Mouse (Mus musculus): ENCODE results near the gene Tfam. TPM values are rescaled to one million over a fixed set of nuclear protein-coding genes. Genes with fewer than 3 reads are reported as not detected.

Tfam gene
- polyA plus RNA-seq, 1 experiment from 2014 or later, result 80.6 TPM

DNA sequence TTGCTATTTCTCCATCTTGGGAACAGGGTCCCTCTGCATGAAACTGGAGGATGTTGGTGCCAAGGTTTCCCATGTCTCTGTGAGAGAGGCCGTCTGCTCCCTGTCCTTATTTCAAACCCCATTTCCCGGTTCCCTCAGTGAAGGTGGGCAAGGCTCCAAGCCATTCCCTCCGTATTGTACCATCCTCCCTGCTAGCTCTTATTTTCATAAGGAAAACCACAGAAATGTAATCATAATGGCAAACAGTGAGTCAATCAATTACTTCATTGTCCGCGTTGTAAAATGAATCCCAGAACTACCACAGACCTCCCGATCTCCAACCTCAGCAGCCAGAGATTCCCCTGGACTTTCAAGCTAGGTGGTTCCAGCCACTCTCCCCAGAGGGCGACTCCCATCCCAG, 53.0 kb downstream of the Tfam start:
- Histone ChIP-seq H3K27me3 (ENCODE audit: control insufficient read depth, insufficient read depth, low read length) (no peaks in the 10 kb centered on the region), H3K4me2 (ENCODE audit: low read depth) (no peak overlapping the region), H3K36me3 (ENCODE audit: control insufficient read depth, insufficient read depth, low read length) (no peaks in the 10 kb centered on the region), H3K9me3 (ENCODE audit: control insufficient read depth, low read length) (no peaks in the 10 kb centered on the region), H3K9ac (ENCODE audit: low read length) (no peak overlapping the region), H3K4me1 (ENCODE audit: control insufficient read depth, insufficient read depth, low read length) (no peaks in the 10 kb centered on the region), H3K27ac (ENCODE audit: low read depth, low read length) (no peak overlapping the region), H3K4me3 (ENCODE audit: low read depth, low read length) (no peak overlapping the region)
- DNase-seq (ENCODE audit: low spot score) (no peak), ATAC-seq (ENCODE audit: insufficient read depth, low FRiP score, low TSS enrichment) (no peak)
- WGBS, result 87% methylated on average over 7 of the region's 7 CpGs

- no peak for DNase-seq (ENCODE audit: low spot score)
- Histone ChIP-seq H3K4me3 (ENCODE audit: low read depth, low read length) (no peak overlapping the region), H3K9ac (ENCODE audit: low read length) (no peak overlapping the region), H3K9me3 (ENCODE audit: control insufficient read depth, low read length) (no peaks in the 10 kb centered on the region), H3K36me3 (ENCODE audit: control insufficient read depth, insufficient read depth, low read length) (no peaks in the 10 kb centered on the region), H3K4me2 (ENCODE audit: low read depth) (no peak overlapping the region), H3K4me1 (ENCODE audit: control insufficient read depth, insufficient read depth, low read length) (no peaks in the 10 kb centered on the region), H3K27ac (ENCODE audit: low read depth, low read length) (no peak overlapping the region), H3K27me3 (ENCODE audit: control insufficient read depth, insufficient read depth, low read length) (no peaks in the 10 kb centered on the region)
- 69% methylated on average over 7 of the region's 7 CpGs for WGBS
- no peak for ATAC-seq (ENCODE audit: insufficient read depth, low FRiP score, low TSS enrichment)
Measured at GRCm38 (mm10) chr10:71183339-71184031, 54.6 kb downstream of the Tfam start.

DNA sequence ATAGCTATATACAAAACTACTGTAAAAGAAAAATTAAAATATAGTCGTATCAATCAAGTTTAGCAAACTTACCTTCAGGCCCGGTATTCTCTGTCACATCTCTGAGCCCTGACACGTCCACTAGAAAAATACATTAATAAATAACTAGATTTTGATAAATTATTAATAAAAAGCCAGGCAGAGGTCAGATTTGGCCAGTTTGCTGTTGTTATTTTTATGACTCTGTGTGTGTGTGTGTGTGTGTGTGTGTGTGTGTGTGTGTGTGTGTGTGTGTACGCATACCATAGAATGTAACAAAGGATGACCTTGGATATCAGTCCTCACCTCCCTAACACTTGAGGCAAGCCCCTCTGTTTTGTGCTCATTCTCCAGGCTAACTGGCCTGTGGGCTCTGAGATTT, 56.1 kb downstream of the Tfam start:
- Histone ChIP-seq H3K36me3 (ENCODE audit: control insufficient read depth, insufficient read depth, low read length) (no peaks in the 10 kb centered on the region), H3K4me1 (ENCODE audit: control insufficient read depth, insufficient read depth, low read length) (no peaks in the 10 kb centered on the region), H3K27ac (ENCODE audit: low read depth, low read length) (no peak overlapping the region), H3K9me3 (ENCODE audit: control insufficient read depth, low read length) (no peaks in the 10 kb centered on the region), H3K4me2 (ENCODE audit: low read depth) (no peak overlapping the region), H3K4me3 (ENCODE audit: low read depth, low read length) (no peak overlapping the region), H3K9ac (ENCODE audit: low read length) (no peak overlapping the region), H3K27me3 (ENCODE audit: control insufficient read depth, insufficient read depth, low read length) (no peaks in the 10 kb centered on the region)
- no peak for ATAC-seq (ENCODE audit: insufficient read depth, low FRiP score, low TSS enrichment)
- DNase-seq (ENCODE audit: low spot score), result no peak
- WGBS, result 87% methylated on average over 4 of the region's 4 CpGs

DNA sequence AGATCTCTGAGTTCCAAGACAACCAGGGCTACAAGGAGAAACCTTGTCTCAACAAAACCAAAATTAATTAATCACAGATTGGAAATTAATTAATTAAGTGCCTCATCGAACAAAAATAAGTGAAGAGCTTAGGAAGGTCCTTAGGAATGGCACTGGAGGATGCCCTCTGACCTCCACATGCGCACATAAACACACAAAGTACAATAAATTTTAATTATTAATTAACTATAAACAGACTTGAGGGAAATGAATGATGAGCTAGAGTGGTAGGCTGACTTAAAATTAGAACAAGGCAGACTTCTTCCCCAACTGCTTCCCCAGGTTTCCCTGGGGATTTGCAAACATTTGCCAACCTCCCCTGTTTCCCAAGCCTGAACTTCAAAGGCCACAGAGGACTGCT, 57.0 kb downstream of the Tfam start:
- H3K9me3 ChIP-seq (ENCODE audit: control insufficient read depth, low read length), result no peaks in the 10 kb centered on the region
- no peak overlapping the region for H3K9ac ChIP-seq (ENCODE audit: low read length)
- 79% methylated on average over 2 of the region's 2 CpGs for WGBS
- no peaks in the 10 kb centered on the region for H3K27me3 ChIP-seq (ENCODE audit: control insufficient read depth, insufficient read depth, low read length)
- H3K27ac ChIP-seq (ENCODE audit: low read depth, low read length), result no peak overlapping the region
- DNase-seq (ENCODE audit: low spot score), result no peak
- no peaks in the 10 kb centered on the region for H3K4me1 ChIP-seq (ENCODE audit: control insufficient read depth, insufficient read depth, low read length)
- H3K36me3 ChIP-seq (ENCODE audit: control insufficient read depth, insufficient read depth, low read length), result no peaks in the 10 kb centered on the region
- H3K4me3 ChIP-seq (ENCODE audit: low read depth, low read length), result no peak overlapping the region
- no peak for ATAC-seq (ENCODE audit: insufficient read depth, low FRiP score, low TSS enrichment)
- H3K4me2 ChIP-seq (ENCODE audit: low read depth), result no peak overlapping the region

GRCm38 (mm10) chr10:71180057-71180456, 58.0 kb downstream of the Tfam start:
- 77% methylated on average over 2 of the region's 2 CpGs for WGBS
- H3K9me3 ChIP-seq (ENCODE audit: control insufficient read depth, low read length), result no peaks in the 10 kb centered on the region
- ATAC-seq (ENCODE audit: insufficient read depth, low FRiP score, low TSS enrichment) (no peak), DNase-seq (ENCODE audit: low spot score) (no peak)
- H3K27ac ChIP-seq (ENCODE audit: low read depth, low read length), result no peak overlapping the region
- no peak overlapping the region for H3K9ac ChIP-seq (ENCODE audit: low read length)
- no peak overlapping the region for H3K4me2 ChIP-seq (ENCODE audit: low read depth)
- no peaks in the 10 kb centered on the region for H3K27me3 ChIP-seq (ENCODE audit: control insufficient read depth, insufficient read depth, low read length)
- no peaks in the 10 kb centered on the region for H3K4me1 ChIP-seq (ENCODE audit: control insufficient read depth, insufficient read depth, low read length)
- no peaks in the 10 kb centered on the region for H3K36me3 ChIP-seq (ENCODE audit: control insufficient read depth, insufficient read depth, low read length)
- H3K4me3 ChIP-seq (ENCODE audit: low read depth, low read length), result no peak overlapping the region

DNA sequence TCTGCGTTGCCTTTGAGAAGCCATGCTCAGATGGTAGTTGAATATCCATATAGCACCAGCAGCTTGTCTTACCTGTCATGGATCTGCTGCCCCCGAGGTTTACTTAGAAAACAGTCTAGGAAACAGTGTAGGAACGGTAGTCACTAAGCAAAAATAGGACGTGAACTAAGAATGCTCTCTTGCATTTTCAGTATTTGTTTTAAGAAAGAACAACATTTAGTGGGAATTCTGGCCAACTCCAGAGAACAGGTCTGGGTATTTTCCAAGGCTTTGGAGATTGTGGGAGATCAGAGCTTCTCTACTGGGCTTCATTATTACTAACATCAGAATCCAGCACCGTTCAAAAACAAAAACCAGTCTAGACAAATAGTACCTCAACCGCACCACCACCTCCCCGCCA, 60.9 kb downstream of the Tfam start:
- Histone ChIP-seq H3K4me3 (ENCODE audit: low read depth, low read length) (no peak overlapping the region), H3K9me3 (ENCODE audit: control insufficient read depth, low read length) (no peaks in the 10 kb centered on the region), H3K4me1 (ENCODE audit: control insufficient read depth, insufficient read depth, low read length) (no peaks in the 10 kb centered on the region), H3K36me3 (ENCODE audit: control insufficient read depth, insufficient read depth, low read length) (no peaks in the 10 kb centered on the region), H3K4me2 (ENCODE audit: low read depth) (no peak overlapping the region), H3K9ac (ENCODE audit: low read length) (no peak overlapping the region), H3K27me3 (ENCODE audit: control insufficient read depth, insufficient read depth, low read length) (no peaks in the 10 kb centered on the region), H3K27ac (ENCODE audit: low read depth, low read length) (no peak overlapping the region)
- 91% methylated on average over 7 of the region's 7 CpGs for whole genome bisulfite sequencing
- DNase-seq (ENCODE audit: low spot score) (no peak), ATAC-seq (ENCODE audit: insufficient read depth, low FRiP score, low TSS enrichment) (no peak)

GRCm38 (mm10) chr10:71176341-71176740, 61.7 kb downstream of the Tfam start:
- H3K9me3 ChIP-seq (ENCODE audit: control insufficient read depth, low read length), result no peaks in the 10 kb centered on the region
- H3K36me3 ChIP-seq (ENCODE audit: control insufficient read depth, insufficient read depth, low read length), result no peaks in the 10 kb centered on the region
- no peaks in the 10 kb centered on the region for H3K27me3 ChIP-seq (ENCODE audit: control insufficient read depth, insufficient read depth, low read length)
- no peak overlapping the region for H3K9ac ChIP-seq (ENCODE audit: low read length)
- H3K4me1 ChIP-seq (ENCODE audit: control insufficient read depth, insufficient read depth, low read length), result no peaks in the 10 kb centered on the region
- no peak overlapping the region for H3K27ac ChIP-seq (ENCODE audit: low read depth, low read length)
- 76% methylated on average over 8 of the region's 8 CpGs for WGBS
- ATAC-seq (ENCODE audit: insufficient read depth, low FRiP score, low TSS enrichment) (no peak), DNase-seq (ENCODE audit: low spot score) (no peak)
- no peak overlapping the region for H3K4me2 ChIP-seq (ENCODE audit: low read depth)
- H3K4me3 ChIP-seq (ENCODE audit: low read depth, low read length), result no peak overlapping the region

Other genes with a start within 250 kb of the Tfam start
- gene Bicc1, start 78.6 kb downstream of the Tfam start, polyA plus RNA-seq (2014; fragmentation: Nextera tagmentation; extraction: Ambion mirVana), result 8.5 and 9.0 TPM in 2 replicates
- 195 and 199 TPM in 2 replicates for gene Ube2d1, start 47.0 kb upstream of the Tfam start, polyA plus RNA-seq (2014; fragmentation: Nextera tagmentation; extraction: Ambion mirVana)
- gene Cisd1, start 106.7 kb upstream of the Tfam start, polyA plus RNA-seq (2014; fragmentation: Nextera tagmentation; extraction: Ambion mirVana), result 137 TPM in 2 replicates
- gene Ipmk, start 109.5 kb upstream of the Tfam start, polyA plus RNA-seq (2014; fragmentation: Nextera tagmentation; extraction: Ambion mirVana), result 23.6 TPM in 2 replicates